Mouse (Mus musculus): ENCODE measurements around the gene Olfr1386.
"Not testable (repeated sequence)": the region's sequence is repeated elsewhere in the genome, so short reads cannot be mapped to it uniquely, and the experiment has no call there.

Olfr1386 gene

GRCm38 (mm10) chr11:49464746-49465145 is at the start of gene Olfr1386:
Gene Olfr1386, plus strand, starts transcription at chr11:49465046.
- not testable (repeated sequence) for DNase-seq (ENCODE audit: low read depth, low spot score)

GRCm38 (mm10) chr11:49422767-49423166 is 42.1 kb upstream of the Olfr1386 start, which contains the start of gene Olfr1389:
Gene Olfr1389, plus strand, starts transcription at chr11:49423067.
- no peak for DNase-seq (ENCODE audit: low read depth, low spot score)

DNA sequence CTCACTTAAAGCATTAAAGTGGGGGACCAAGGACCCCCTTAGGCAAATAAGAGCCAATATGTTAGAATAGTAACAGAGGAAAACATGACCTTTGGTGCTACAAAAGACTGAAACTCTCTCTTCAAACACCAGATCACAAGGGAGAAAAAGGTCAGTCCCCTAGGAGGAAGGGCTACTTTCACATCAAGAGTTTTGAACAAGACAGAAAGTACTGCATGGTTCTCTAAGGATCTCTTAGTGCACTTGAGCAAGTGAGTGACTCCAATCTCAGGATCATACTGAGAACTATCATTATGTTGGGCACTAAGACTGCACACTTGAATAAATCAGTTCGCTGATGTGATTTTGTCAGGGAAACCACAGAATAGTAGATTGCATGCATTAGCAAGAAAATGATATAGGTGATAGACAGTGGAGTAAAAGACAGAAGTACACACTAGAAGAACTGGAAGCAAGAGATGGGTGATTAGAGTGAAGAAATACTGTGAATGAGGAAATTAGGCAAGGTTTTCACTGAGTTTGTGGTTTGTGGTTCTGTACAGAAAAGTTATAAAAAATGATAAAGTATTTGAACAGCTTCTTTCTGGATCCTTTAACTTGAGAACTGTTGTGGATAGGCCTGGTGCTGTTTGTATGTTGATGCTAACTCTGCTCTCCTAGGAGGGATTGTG is 39.5 kb upstream of the Olfr1386 start:
- no peak for DNase-seq (ENCODE audit: low read depth, low spot score)

GRCm38 (mm10) chr11:49429641-49430040 is 35.2 kb upstream of the Olfr1386 start:
- DNase-seq (ENCODE audit: low read depth, low spot score), result no peak

GRCm38 (mm10) chr11:49436411-49436810 is 28.4 kb upstream of the Olfr1386 start, which contains the start of gene Olfr1388:
Gene Olfr1388, plus strand, starts transcription at chr11:49436624.
- DNase-seq (ENCODE audit: low read depth, low spot score), result no peak

- no peak for DNase-seq (ENCODE audit: low read depth, low spot score)
These were observed 9.8 kb upstream of the Olfr1386 start, which contains the start of gene Olfr1387 for GRCm38 (mm10) chr11:49455043-49455442. Gene Olfr1387, plus strand, starts transcription at chr11:49455343.

- no peak for DNase-seq (ENCODE audit: low read depth, low spot score)
These were observed 21.1 kb downstream of the Olfr1386 start for GRCm38 (mm10) chr11:49485973-49486372.

GRCm38 (mm10) chr11:49488770-49489169 is 23.9 kb downstream of the Olfr1386 start, which contains the start of gene Olfr1385:
Gene Olfr1385, plus strand, starts transcription at chr11:49489070.
- DNase-seq (ENCODE audit: low read depth, low spot score), result not testable (repeated sequence)

DNA sequence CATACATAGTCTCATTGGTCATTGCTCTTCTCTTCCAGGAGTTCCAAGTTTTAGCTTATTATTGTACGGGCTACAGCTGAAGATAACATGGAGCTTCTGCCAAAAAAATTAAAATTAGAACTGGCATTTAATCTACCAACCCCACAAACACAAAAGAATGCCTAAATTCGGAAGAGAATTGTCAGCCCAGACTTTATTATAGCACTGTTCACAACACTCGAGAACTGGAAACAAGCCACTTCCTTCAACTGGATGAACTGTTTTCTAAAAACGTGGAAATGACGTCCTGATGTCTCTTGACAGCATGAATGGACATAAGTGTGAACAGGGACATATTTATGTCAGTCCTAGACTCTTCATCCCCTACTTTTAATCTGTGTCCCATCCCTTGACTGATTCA is 53.2 kb downstream of the Olfr1386 start:
- no peak for DNase-seq (ENCODE audit: low read depth, low spot score)

GRCm38 (mm10) chr11:49519348-49519747 is 54.5 kb downstream of the Olfr1386 start, which contains the start of gene Olfr1383:
Gene Olfr1383, plus strand, starts transcription at chr11:49519648.
- no peak for DNase-seq (ENCODE audit: low read depth, low spot score)

Measured in CD4-positive, CD25-positive, alpha-beta regulatory T cell, adult 2 months (primary cell).